Mouse (Mus musculus) heart, embryonic 10.5 days (tissue): ENCODE results near the gene Cdk12. TPM values are rescaled to one million over a fixed set of nuclear protein-coding genes. Genes with fewer than 3 reads are reported as not detected.

ENCODE experiments used
- DNase-seq: peaks from one replicate; pipeline ENCODE4 v3.0.0-alpha.2; 2017; ENCODE audit warnings: low spot score
- H3K27ac ChIP-seq: fragments of 300-500 bp; sonication (generic); 2 replicates; pipeline ENCODE4 v1.5.1; 2016; ENCODE audit warnings: mild to moderate bottlenecking
- H3K27me3 ChIP-seq: fragments of 300-500 bp; sonication (generic); 2 replicates; pipeline ENCODE4 v1.6.1; 2016; ENCODE audit warnings: mild to moderate bottlenecking; ENCODE audit not compliant: poor library complexity, insufficient read depth, severe bottlenecking
- H3K36me3 ChIP-seq: fragments of 300-500 bp; sonication (generic); 2 replicates; pipeline ENCODE4 v1.6.1; 2016; ENCODE audit warnings: mild to moderate bottlenecking, moderate library complexity
- H3K4me1 ChIP-seq: fragments of 300-500 bp; sonication (generic); 2 replicates; pipeline ENCODE4 v1.6.1; 2016; ENCODE audit warnings: mild to moderate bottlenecking
- H3K4me3 ChIP-seq: fragments of 300-500 bp; sonication (generic); 2 replicates; pipeline ENCODE4 v1.5.1; 2016; ENCODE audit warnings: mild to moderate bottlenecking, moderate library complexity
- H3K9me3 ChIP-seq: fragments of 300-500 bp; sonication (generic); 2 replicates; pipeline ENCODE4 v1.6.1; 2016; ENCODE audit warnings: mild to moderate bottlenecking, moderate library complexity
- WGBS: fragments of 180-500 bp; shearing (Covaris S2); methylation state at CpG from one replicate; pipeline ENCODE4 v1.1.7; 2016; 5-methylcytosine and 5-hydroxymethylcytosine counted together
- polyA plus RNA-seq: library from polyadenylated mRNA; unstranded; fragments of >200 nt; fragmentation: Nextera tagmentation; extraction: Ambion mirVana; gene quantifications from 2 replicates; pipeline ENCODE4 v1.2.1, GENCODE M21; 2016

The Cdk12 gene
- polyA plus RNA-seq, 1 experiment from 2014 or later = 10.9 TPM

DNA sequence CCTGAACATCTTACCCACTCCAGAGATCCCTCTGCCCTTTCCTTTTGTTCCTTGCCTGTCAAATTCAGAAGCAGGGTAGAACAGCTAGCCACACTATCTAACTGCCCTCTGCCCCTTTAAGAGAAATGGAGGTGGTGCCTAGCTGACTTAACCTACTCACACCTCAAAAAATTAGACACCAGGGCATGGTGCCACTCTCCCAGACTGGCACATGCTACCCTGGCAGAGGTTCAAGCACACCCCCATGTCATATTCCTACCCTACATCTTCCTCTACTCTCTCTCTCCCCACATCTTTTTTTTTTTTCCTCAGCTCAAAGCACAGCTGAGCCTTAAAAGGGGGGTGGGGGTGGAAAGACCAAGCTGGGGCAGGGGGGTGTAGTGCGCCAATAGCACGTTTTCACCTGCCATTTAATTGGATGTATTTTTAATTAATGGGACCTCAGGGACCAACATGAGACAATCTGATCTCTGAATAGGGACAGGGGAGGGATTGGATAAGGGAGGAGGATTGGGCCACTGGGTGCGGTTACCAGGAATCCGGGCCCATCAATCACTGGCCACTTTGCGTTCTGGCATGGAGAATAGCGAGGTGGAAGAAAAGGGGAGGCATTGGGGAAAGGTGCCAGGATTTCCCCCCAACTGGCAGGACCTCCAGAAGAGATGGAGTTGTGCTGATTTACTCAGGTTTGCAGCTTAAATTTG, 64.0 kb downstream of the Cdk12 start:
- Histone ChIP-seq H3K36me3 (peaks cover 62% of the 10 kb centered on the region), H3K27me3 (no peaks in the 10 kb centered on the region), H3K4me1 (no peaks in the 10 kb centered on the region), H3K9me3 (no peaks in the 10 kb centered on the region), H3K4me3 (no peak overlapping the region), H3K27ac (no peak overlapping the region)
- peak; percentile 30 for DNase-seq
- WGBS = 68% methylated on average over 6 of the region's 6 CpGs

DNA sequence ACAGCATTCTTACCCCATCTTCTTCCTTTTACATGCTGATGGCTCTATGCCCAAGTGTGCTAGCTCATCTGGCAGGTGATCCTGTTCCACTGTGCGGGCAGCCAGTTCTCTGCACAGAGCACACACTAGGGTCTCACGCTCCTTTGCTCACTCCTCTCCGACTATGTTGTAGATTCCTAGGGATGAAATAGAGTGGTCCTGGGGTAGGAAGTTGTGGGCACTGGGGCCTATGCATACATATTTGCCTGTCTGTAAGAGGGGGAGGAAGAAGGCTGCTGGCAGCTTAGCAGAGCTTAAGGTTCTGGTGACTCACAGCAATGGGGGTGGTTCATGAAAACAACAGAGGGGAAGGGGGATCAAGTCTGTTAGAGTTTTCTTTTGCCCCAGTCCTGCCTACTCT, 67.2 kb downstream of the Cdk12 start:
- Histone ChIP-seq H3K27me3 (no peaks in the 10 kb centered on the region), H3K9me3 (no peaks in the 10 kb centered on the region), H3K27ac (no peak overlapping the region), H3K4me1 (no peaks in the 10 kb centered on the region), H3K4me3 (no peak overlapping the region), H3K36me3 (peaks cover 83% of the 10 kb centered on the region)
- 97% methylated on average over 3 of the region's 3 CpGs for WGBS
- peak; percentile 35 for DNase-seq

DNA sequence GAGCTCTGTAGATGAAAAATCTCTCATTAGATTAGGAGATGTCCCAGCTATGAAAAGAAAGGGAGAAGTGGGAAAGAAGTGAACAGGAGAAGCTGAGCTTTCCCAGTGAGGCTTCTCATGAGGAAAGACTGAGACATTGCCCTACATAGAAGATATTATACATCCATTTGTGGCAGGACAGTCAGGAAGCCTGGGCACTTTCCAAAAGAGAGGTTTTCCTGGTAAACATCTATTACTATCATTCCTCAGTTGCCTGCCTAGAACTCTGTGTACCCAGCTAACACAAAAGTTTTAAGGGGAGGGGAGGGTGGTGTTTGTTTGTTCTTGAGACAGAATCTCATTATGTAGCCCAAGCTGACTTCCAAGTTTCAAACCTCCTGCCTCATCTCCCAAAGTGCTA, 67.6 kb downstream of the Cdk12 start:
- Histone ChIP-seq H3K27me3 (no peaks in the 10 kb centered on the region), H3K9me3 (no peaks in the 10 kb centered on the region), H3K4me1 (no peaks in the 10 kb centered on the region), H3K4me3 (no peak overlapping the region), H3K27ac (no peak overlapping the region), H3K36me3 (peaks cover 83% of the 10 kb centered on the region)
- no peak for DNase-seq

DNA sequence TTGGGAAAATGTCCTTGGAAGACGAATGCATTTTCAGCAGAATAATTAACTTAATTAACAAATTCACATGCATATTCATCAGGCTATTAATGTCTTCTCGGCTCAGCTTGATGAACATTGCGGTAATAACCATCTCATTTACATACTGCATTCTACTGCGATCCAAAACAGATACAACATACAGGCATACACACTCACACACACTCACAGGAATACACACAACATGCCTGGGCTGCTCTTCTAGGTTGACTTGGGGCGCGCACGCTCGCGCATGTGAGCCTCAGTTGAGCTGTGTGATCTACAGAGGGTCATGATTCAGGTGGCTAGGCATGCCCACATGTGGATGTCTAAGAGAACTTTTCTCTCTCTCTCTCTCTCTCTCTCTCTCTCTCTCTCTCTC, 80.9 kb downstream of the Cdk12 start:
- peaks cover 8% of the 10 kb centered on the region for H3K4me1 ChIP-seq
- 25% methylated on average over 9 of the region's 9 CpGs for WGBS
- DNase-seq = no peak
- H3K4me3 ChIP-seq = peak overlapping the region; percentile 50; the same call in 1 of the 2 replicates
- peaks cover 25% of the 10 kb centered on the region for H3K27me3 ChIP-seq
- H3K36me3 ChIP-seq = peaks cover 9% of the 10 kb centered on the region; the same call in 1 of the 2 replicates
- H3K9me3 ChIP-seq = no peaks in the 10 kb centered on the region
- no peak overlapping the region for H3K27ac ChIP-seq

DNA sequence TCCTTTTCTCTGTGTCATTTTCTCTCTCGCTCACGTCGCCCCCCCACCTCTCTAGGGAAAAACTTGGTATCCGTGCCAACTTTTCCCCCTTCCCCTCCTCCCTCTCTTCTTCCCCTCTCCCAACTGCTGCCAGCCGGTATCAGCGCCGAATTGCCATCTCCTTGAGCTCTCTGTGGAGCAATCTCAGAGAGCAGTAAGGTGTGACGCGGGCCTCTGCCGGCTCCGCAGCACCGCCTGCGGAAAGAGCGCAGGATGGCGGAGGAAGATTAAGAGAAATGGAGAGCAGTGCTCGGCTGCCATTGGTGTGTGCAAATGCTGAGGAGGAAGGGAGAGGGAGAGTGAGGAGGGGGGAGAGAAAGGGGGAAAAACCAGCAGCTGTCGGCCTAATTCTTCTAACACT, 81.4 kb downstream of the Cdk12 start:
- WGBS = under 1% methylated on average over 13 of the region's 17 CpGs
- Histone ChIP-seq H3K36me3 (peaks cover 4% of the 10 kb centered on the region; the same call in 1 of the 2 replicates), H3K9me3 (no peaks in the 10 kb centered on the region), H3K27me3 (peaks cover 30% of the 10 kb centered on the region), H3K4me3 (peak overlapping the region; percentile 50), H3K4me1 (peaks cover 8% of the 10 kb centered on the region), H3K27ac (no peak overlapping the region)
- DNase-seq = no peak

DNA sequence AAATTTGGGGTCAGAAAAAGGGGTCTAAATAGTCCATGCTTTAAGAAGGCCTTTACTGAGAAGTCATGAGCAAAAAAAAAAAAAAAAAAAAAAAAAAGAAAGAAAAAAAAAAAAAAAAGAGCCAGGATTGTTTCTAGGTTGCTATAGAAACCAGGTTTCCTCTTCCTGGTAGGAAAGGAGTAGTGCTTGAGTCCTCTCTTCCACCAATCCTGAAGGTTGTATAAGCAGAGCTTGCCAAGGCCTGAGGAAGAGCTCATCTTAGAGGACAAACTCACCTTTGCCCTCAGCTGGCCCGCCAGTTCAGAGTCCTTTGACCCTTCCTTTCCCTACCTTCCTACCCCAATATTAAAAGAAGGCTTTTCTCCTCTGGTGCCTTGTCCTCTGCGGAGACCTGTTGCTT, 82.5 kb downstream of the Cdk12 start:
- Histone ChIP-seq H3K36me3 (0 out of 2 replicates have a peak, but pooled peaks cover 4% of the 10 kb centered on the region), H3K9me3 (no peaks in the 10 kb centered on the region), H3K4me1 (peaks cover 8% of the 10 kb centered on the region), H3K4me3 (no peak overlapping the region), H3K27ac (no peak overlapping the region), H3K27me3 (peaks cover 41% of the 10 kb centered on the region)
- 75% methylated on average over 2 of the region's 2 CpGs for WGBS
- no peak for DNase-seq

DNA sequence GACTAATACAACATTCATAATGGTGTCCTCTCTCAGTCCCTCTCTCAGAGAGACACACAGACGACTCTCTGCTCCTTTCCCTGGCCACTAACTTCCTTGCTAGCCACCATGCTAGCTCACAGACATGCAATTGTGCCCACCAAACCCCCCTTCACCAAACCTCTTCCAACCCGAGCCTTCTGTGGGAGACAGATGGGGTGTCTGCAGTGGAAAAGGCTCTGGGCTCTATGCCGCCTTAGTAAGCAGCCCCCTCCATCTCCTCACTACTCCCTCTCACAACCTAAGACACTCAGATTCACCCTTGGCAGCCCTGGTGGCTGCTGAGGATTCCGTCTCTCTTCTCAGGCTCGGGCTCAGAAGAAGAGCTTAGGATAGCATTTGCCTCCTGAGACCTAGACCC, 84.7 kb downstream of the Cdk12 start:
- Histone ChIP-seq H3K36me3 (no peaks in the 10 kb centered on the region), H3K4me1 (peaks cover 8% of the 10 kb centered on the region), H3K27me3 (peaks cover 52% of the 10 kb centered on the region), H3K4me3 (no peak overlapping the region), H3K9me3 (no peaks in the 10 kb centered on the region), H3K27ac (no peak overlapping the region)
- no peak for DNase-seq
- 45% methylated on average over 5 of the region's 5 CpGs for WGBS

DNA sequence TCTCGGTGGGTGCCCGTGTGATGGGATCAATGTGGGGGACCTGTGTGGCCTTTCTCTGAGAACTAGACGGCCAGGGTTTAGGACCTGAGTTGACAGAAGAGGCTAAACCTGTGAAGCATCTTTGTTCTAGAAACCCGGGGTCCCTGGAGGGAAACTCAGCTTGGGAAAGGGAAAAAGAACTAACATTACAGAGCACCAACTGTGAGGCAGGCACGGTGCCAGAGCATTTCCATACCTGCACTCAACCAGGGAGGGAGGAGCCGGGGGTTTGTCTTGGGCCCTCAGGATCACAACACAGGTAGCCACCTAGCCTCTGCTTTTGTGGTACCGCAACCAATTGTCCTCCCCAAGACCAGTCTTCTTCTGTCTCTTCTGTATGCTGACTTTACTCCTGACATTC, 85.1 kb downstream of the Cdk12 start:
- Histone ChIP-seq H3K36me3 (no peaks in the 10 kb centered on the region), H3K9me3 (no peaks in the 10 kb centered on the region), H3K4me1 (peaks cover 8% of the 10 kb centered on the region), H3K4me3 (no peak overlapping the region), H3K27ac (no peak overlapping the region), H3K27me3 (peaks cover 56% of the 10 kb centered on the region)
- WGBS = 54% methylated on average over 7 of the region's 7 CpGs
- no peak for DNase-seq

DNA sequence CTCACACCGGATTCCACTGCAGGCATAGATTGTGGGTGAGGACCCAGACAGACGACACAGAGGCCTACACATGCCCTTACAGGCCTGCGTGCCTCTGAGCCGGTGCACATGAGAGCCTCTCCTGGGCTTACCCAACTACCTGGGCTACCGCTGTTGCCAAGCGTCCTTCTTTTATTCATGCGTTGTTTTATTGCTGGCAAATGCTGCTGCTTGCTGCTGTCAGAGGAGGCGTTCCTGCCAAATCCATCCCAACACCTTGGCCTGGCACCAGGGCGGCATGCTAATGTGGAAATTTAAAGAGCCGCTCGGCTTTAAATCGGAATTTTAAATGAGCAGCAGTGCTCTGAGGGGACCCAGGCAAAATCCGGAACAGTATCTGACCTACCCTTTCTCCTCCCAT, 87.0 kb downstream of the Cdk12 start:
- H3K27me3 ChIP-seq = peaks cover 63% of the 10 kb centered on the region
- DNase-seq = no peak
- no peak overlapping the region for H3K4me3 ChIP-seq
- H3K4me1 ChIP-seq = peaks cover 10% of the 10 kb centered on the region
- no peaks in the 10 kb centered on the region for H3K9me3 ChIP-seq
- H3K36me3 ChIP-seq = no peaks in the 10 kb centered on the region
- WGBS = 44% methylated on average over 13 of the region's 13 CpGs
- H3K27ac ChIP-seq = no peak overlapping the region

DNA sequence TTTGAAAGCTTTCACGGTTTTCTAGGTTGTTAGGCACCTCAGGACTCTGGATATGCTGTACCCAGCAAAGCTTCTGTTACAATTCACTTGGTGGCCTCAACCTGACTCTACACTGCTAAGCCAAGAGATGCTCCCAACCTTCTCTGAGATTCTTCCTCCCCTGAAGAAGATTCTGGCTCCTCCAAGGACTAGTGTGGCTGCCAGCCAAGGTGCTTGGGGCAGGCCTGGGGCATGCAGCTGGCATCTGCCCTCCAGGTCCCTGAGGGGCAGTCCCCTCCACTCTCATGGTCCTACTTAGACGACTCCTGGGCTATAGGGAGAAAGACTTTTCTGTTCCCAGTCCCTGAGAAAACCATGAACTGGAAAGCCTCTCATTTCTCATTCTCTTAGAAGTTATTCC, 88.0 kb downstream of the Cdk12 start:
- no peak overlapping the region for H3K4me3 ChIP-seq
- peaks cover 17% of the 10 kb centered on the region for H3K4me1 ChIP-seq
- no peaks in the 10 kb centered on the region for H3K9me3 ChIP-seq
- no peak overlapping the region for H3K27ac ChIP-seq
- WGBS = 49% methylated on average over 2 of the region's 2 CpGs
- peaks cover 72% of the 10 kb centered on the region for H3K27me3 ChIP-seq
- no peak for DNase-seq
- H3K36me3 ChIP-seq = no peaks in the 10 kb centered on the region

DNA sequence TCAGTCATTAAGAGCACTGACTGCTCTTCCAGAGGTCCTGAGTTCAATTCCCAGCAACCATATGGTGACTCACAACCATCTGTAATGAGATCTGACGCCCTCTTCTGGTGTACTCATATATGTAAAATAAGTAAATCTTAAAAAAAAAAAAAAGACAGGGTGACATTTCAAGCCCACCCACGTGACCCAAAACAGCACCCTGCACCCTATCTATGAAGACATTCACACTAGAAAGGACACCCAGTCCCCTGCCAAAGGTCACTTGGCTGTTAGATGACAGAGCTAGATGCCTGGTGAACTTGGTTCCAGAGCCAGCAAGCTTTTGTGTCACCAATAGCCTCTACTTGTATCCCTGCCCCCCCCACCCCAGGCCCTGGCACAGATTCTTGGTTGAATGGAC, 90.2 kb downstream of the Cdk12 start:
- Histone ChIP-seq H3K27ac (no peak overlapping the region), H3K4me3 (no peak overlapping the region), H3K9me3 (no peaks in the 10 kb centered on the region), H3K4me1 (peaks cover 31% of the 10 kb centered on the region), H3K36me3 (no peaks in the 10 kb centered on the region), H3K27me3 (peaks cover 86% of the 10 kb centered on the region)
- DNase-seq = no peak
- 29% methylated on average over 2 of the region's 2 CpGs for whole genome bisulfite sequencing

DNA sequence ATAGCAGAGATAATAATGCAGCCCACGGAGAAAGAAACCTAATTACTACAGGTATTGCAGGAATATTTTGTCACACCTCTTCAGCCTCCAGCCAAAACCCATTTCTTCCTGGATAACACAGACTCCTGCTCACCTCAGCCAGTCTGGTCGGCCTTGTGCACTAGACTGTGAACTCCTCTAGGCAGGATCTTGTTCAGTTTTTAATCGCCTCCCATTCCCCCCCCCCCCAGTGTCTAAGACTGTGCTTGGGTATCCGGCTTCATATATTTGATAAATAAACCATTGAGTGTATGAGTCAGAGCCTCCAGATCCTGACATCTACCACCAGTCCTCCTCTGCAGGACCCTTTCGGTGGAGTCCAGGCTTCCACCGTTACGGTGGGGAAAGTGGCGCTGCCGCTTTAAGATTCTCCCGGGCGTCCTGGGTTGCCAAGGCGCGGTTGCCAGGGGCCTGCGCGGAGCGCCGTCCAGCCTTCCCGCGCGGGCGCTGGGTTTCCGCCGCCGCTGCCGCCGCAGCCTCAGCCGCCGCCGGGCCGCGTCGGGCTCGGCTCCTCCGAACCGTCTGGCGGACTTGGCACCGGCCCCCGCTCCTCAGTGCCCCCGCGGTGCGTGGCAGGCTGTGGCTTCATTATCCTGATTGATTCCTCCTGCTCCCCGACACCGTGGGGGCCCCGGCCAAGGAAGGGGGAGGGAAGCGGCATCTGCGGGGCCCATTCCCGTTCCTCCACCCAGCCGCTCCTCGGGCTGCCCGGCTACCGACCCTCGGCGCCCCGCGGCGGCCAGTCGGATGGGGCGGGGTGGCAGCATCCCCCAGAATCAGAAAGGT, 91.5 kb downstream of the Cdk12 start:
- Histone ChIP-seq H3K9me3 (no peaks in the 10 kb centered on the region), H3K27ac (peak overlapping the region; percentile 82), H3K27me3 (peaks cover 86% of the 10 kb centered on the region), H3K4me1 (peaks cover 40% of the 10 kb centered on the region), H3K4me3 (peak overlapping the region; percentile 86), H3K36me3 (no peaks in the 10 kb centered on the region)
- 2% methylated on average over 58 of the region's 58 CpGs for WGBS
- peak; percentile 79 for DNase-seq

DNA sequence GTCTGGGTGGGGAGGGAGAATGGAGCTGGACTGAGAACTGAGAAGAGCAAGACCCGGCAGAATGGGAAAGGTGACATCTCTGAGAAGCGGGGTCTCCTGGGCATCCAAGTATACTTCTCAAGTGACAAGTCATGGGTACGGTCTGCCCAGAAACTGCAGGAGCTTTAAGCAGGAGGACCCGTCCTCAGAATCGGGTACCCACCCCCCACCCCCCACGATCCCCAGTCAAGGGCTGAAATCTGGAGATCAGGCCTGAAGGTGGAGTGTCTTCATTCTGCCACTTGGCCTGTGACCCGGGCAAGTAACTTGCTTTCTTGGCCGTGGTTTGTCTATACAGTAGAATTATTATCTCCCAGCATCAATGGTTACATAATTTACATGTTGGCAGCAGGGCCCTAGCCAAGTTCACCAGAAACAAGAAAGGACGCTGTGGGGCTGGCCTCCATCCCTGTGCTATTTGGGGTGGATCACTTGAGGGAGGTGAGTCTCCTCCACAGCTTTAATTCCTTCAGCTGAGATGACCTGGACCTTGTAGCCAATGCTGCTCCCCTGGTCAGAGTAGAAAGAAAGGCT, 92.2 kb downstream of the Cdk12 start:
- peaks cover 84% of the 10 kb centered on the region for H3K27me3 ChIP-seq
- peak overlapping the region; percentile 82 for H3K27ac ChIP-seq
- peak overlapping the region; percentile 86 for H3K4me3 ChIP-seq

More for the DNA sequence above, 92.2 kb downstream of the Cdk12 start:
- no peaks in the 10 kb centered on the region for H3K9me3 ChIP-seq
- no peak for DNase-seq
- WGBS = 9% methylated on average over 9 of the region's 9 CpGs
- peaks cover 40% of the 10 kb centered on the region for H3K4me1 ChIP-seq
- no peaks in the 10 kb centered on the region for H3K36me3 ChIP-seq
